Mouse (Mus musculus) heart, embryonic 13.5 days (tissue): Measurements from ENCODE around the gene Iqca. TPM values are rescaled to one million over a fixed set of nuclear protein-coding genes. Genes with fewer than 3 reads are reported as not detected.

Experiments
- ATAC-seq: fragments of 200-750 bp; cut with Nextera tagmentation; 2 replicates; pipeline ENCODE4 v1.8.0; 2017; ENCODE audit warnings: moderate TSS enrichment; ENCODE audit not compliant: insufficient number of reproducible peaks, low FRiP score, low TSS enrichment; ENCODE audit errors: extremely low read depth
- H3K27ac ChIP-seq: fragments of 300-500 bp; sonication (generic); replicated peaks from 2 replicates; pipeline ENCODE4 v1.5.1; 2015; ENCODE audit warnings: moderate library complexity, mild to moderate bottlenecking, inconsistent platforms
- H3K27me3 ChIP-seq: fragments of 300-500 bp; sonication (generic); replicated peaks from 2 replicates; pipeline ENCODE4 v1.6.1; 2015; ENCODE audit warnings: mild to moderate bottlenecking, inconsistent platforms
- H3K36me3 ChIP-seq: fragments of 300-500 bp; sonication (generic); 2 replicates; pipeline ENCODE4 v1.6.1; 2015; ENCODE audit warnings: mild to moderate bottlenecking, inconsistent platforms
- H3K4me1 ChIP-seq: fragments of 300-500 bp; sonication (generic); 2 replicates; pipeline ENCODE4 v1.6.1; 2015; ENCODE audit warnings: inconsistent platforms
- H3K4me2 ChIP-seq: fragments of 300-500 bp; sonication (generic); 2 replicates; pipeline ENCODE4 v1.6.1; 2015; ENCODE audit warnings: inconsistent platforms, mild to moderate bottlenecking, moderate library complexity
- H3K4me3 ChIP-seq: fragments of 300-500 bp; sonication (generic); 2 replicates; pipeline ENCODE4 v1.5.1; 2015; ENCODE audit warnings: moderate library complexity, mild to moderate bottlenecking, inconsistent platforms
- H3K9ac ChIP-seq: fragments of 300-500 bp; sonication (generic); 2 replicates; pipeline ENCODE4 v1.6.1; 2015; ENCODE audit warnings: inconsistent platforms, mild to moderate bottlenecking, moderate library complexity
- H3K9me3 ChIP-seq: fragments of 300-500 bp; sonication (generic); 2 replicates; pipeline ENCODE4 v1.6.1; 2016; ENCODE audit warnings: inconsistent platforms
- WGBS: fragments of 180-500 bp; shearing (Covaris S2); methylation state at CpG from one replicate; pipeline ENCODE4 v1.1.7; 2015; ENCODE audit warnings: mixed read lengths; 5-methylcytosine and 5-hydroxymethylcytosine counted together
- polyA plus RNA-seq: library from polyadenylated mRNA; unstranded; fragments of >200 nt; fragmentation: Nextera tagmentation; extraction: Ambion mirVana; gene quantifications from 2 replicates; pipeline ENCODE4 v1.2.1, GENCODE M21; 2015

The Iqca gene
- polyA plus RNA-seq, 1 experiment from 2014 or later, result 0.33 TPM

DNA sequence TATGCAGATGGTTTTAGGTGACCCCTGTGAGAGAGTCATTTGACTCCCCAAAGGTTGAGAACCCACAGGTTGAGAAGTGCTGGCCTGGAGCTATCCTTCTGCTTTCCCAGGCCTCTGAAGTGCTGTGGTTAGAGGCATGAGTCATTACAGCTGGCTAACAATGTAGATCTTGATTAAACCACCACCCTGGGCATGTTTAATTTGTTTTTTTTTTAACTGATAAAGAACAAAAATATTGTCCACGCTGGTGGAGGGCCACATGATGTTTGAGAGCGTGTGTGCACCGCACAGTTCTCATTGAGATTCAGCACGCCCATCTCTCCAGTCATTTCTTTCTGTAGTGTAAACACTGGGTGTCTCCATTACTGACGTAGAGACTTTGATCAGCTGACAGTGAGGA lies 24.8 kb upstream of the Iqca start:
- Histone ChIP-seq H3K27me3 (peaks cover 23% of the 10 kb centered on the region; the same call in 1 of the 2 replicates), H3K9ac (no peak overlapping the region)
- 55% methylated on average over 5 of the region's 5 CpGs for WGBS

GRCm38 (mm10) chr1:90177565-90177964 lies 24.4 kb upstream of the Iqca start:
- no peak overlapping the region for H3K4me3 ChIP-seq
- no peak overlapping the region for H3K9ac ChIP-seq
- no peak overlapping the region for H3K4me2 ChIP-seq
- H3K36me3 ChIP-seq, result no peaks in the 10 kb centered on the region
- ATAC-seq, result no peak
- H3K27ac ChIP-seq, result no peak overlapping the region
- peaks cover 23% of the 10 kb centered on the region; the same call in 1 of the 2 replicates for H3K27me3 ChIP-seq
- no peaks in the 10 kb centered on the region for H3K9me3 ChIP-seq
- peaks cover 10% of the 10 kb centered on the region for H3K4me1 ChIP-seq

More for the DNA sequence above, 24.8 kb upstream of the Iqca start:
- Histone ChIP-seq H3K27ac (no peak overlapping the region), H3K4me1 (peaks cover 10% of the 10 kb centered on the region), H3K4me3 (no peak overlapping the region), H3K9me3 (no peaks in the 10 kb centered on the region), H3K36me3 (no peaks in the 10 kb centered on the region), H3K4me2 (no peak overlapping the region)
- ATAC-seq, result no peak

DNA sequence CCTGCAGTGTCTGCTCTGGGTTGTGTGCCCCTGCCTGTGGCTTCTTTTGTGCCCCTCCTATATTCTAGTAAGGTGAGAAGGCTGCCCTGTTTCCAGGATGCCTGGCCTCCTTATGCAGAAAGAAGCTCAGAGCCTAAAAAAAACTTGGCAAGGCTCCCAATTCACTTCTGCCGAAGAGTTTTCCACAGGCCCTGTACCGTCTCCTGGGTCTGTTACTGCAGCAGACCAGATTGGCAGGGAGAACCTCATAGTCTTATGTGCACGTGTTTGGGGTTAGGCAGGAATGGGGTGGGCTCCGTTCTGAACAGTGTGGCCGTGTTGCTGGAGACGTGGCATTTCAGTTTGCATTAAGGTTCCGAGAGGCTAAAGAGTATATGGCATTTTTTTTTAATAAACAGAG lies 23.0 kb upstream of the Iqca start:
- H3K27me3 ChIP-seq, result peaks cover 18% of the 10 kb centered on the region; the same call in 1 of the 2 replicates
- no peak overlapping the region for H3K4me2 ChIP-seq
- no peak for ATAC-seq
- no peak overlapping the region for H3K4me3 ChIP-seq
- WGBS, result 37% methylated on average over 7 of the region's 7 CpGs
- no peaks in the 10 kb centered on the region for H3K9me3 ChIP-seq
- H3K4me1 ChIP-seq, result peaks cover 10% of the 10 kb centered on the region
- H3K9ac ChIP-seq, result no peak overlapping the region
- no peak overlapping the region for H3K27ac ChIP-seq
- H3K36me3 ChIP-seq, result no peaks in the 10 kb centered on the region

GRCm38 (mm10) chr1:90174338-90174737 lies 21.1 kb upstream of the Iqca start:
- WGBS, result 61% methylated on average over 8 of the region's 8 CpGs
- H3K4me3 ChIP-seq, result no peak overlapping the region
- no peak overlapping the region for H3K27ac ChIP-seq
- no peak overlapping the region for H3K4me2 ChIP-seq
- no peak overlapping the region for H3K9ac ChIP-seq
- no peak for ATAC-seq
- H3K4me1 ChIP-seq, result peaks cover 10% of the 10 kb centered on the region
- no peaks in the 10 kb centered on the region for H3K9me3 ChIP-seq
- no peaks in the 10 kb centered on the region for H3K36me3 ChIP-seq
- H3K27me3 ChIP-seq, result 0 out of 2 replicates have a peak, but pooled peaks cover 8% of the 10 kb centered on the region

DNA sequence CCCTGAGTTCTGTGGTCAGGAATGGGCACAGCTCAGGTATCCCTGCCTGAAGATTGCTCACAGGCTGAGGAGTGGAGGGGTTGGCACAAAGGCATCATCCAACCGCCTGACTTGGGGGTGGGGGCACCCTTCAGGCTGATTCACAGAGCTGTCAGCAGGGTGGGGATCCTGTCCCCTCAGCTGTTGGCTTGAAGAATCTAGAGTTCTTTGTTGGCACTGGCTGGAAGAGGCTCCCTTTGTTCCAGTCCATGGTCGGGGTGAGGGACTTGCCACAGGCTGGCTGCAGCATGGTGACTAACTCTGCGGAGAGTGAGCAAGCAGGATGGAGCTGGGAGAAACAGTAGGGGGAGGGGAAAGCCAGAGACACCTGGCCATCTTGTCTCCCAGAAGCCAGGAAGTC lies 11.1 kb upstream of the Iqca start:
- Histone ChIP-seq H3K4me1 (0 out of 2 replicates have a peak, but pooled peaks cover 5% of the 10 kb centered on the region), H3K27me3 (peaks cover 41% of the 10 kb centered on the region), H3K9ac (no peak overlapping the region), H3K27ac (no peak overlapping the region), H3K9me3 (no peaks in the 10 kb centered on the region), H3K36me3 (no peaks in the 10 kb centered on the region), H3K4me2 (no peak overlapping the region), H3K4me3 (no peak overlapping the region)
- WGBS, result 50% methylated on average over 3 of the region's 3 CpGs
- no peak for ATAC-seq

DNA sequence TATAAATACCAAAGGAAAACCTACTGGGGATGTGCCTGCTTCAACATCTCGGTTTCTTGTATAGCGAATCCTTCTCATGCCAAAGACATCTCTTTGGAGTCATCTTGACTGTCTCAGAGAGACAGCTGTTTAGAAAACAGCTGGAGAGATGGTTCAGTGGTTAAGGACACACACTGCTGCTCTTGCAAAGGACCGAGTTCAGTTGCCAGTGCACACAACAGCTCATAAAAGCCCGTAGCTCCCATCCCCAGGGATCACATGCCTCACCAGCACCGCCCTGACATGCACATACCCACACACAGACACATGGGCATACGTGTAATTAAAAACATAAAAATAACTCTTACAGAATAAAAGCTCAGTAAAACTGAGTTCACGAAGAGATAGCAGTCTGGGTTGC lies 10.0 kb upstream of the Iqca start:
- no peak for ATAC-seq
- H3K36me3 ChIP-seq, result no peaks in the 10 kb centered on the region
- no peak overlapping the region for H3K4me2 ChIP-seq
- no peak overlapping the region for H3K4me3 ChIP-seq
- H3K9ac ChIP-seq, result no peak overlapping the region
- H3K4me1 ChIP-seq, result 0 out of 2 replicates have a peak, but pooled peaks cover 5% of the 10 kb centered on the region
- WGBS, result 71% methylated on average over 7 of the region's 7 CpGs
- H3K27me3 ChIP-seq, result peaks cover 52% of the 10 kb centered on the region
- no peaks in the 10 kb centered on the region for H3K9me3 ChIP-seq
- no peak overlapping the region for H3K27ac ChIP-seq

DNA sequence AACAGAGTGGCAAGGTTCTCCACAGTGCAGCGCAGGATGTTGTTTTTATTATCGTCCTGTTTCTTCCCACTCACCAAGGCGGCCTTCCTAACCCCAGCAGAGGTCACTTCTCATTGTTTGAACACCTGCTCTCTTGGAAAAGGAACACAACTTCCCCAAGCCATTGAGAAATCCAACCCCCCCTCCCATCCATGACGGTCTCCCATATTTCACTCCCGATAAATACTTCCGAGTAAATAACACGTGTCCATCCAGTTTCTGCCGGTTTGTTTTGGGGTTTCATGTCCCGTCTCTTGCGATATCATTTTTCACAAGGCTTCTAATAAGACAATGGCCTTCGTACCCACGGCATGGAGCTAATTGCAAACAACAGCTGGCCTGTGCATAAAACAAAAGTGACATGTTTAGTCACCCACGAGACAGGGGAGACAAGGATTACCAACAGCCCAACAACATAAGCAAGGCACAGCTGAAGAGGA lies 9.2 kb upstream of the Iqca start:
- H3K9me3 ChIP-seq, result no peaks in the 10 kb centered on the region
- H3K9ac ChIP-seq, result no peak overlapping the region
- H3K27me3 ChIP-seq, result peaks cover 59% of the 10 kb centered on the region
- H3K36me3 ChIP-seq, result no peaks in the 10 kb centered on the region
- 77% methylated on average over 13 of the region's 13 CpGs for WGBS
- H3K4me1 ChIP-seq, result peaks cover 6% of the 10 kb centered on the region; the same call in 1 of the 2 replicates
- no peak for ATAC-seq
- H3K4me3 ChIP-seq, result no peak overlapping the region
- no peak overlapping the region for H3K4me2 ChIP-seq
- no peak overlapping the region for H3K27ac ChIP-seq

- Histone ChIP-seq H3K36me3 (no peaks in the 10 kb centered on the region), H3K9me3 (no peaks in the 10 kb centered on the region), H3K4me1 (peaks cover 14% of the 10 kb centered on the region), H3K4me3 (no peak overlapping the region), H3K27me3 (peaks cover 64% of the 10 kb centered on the region), H3K27ac (no peak overlapping the region), H3K4me2 (no peak overlapping the region), H3K9ac (no peak overlapping the region)
- ATAC-seq, result no peak
- 67% methylated on average over 6 of the region's 6 CpGs for WGBS
Observed at GRCm38 (mm10) chr1:90161623-90162022, 8.4 kb upstream of the Iqca start.

DNA sequence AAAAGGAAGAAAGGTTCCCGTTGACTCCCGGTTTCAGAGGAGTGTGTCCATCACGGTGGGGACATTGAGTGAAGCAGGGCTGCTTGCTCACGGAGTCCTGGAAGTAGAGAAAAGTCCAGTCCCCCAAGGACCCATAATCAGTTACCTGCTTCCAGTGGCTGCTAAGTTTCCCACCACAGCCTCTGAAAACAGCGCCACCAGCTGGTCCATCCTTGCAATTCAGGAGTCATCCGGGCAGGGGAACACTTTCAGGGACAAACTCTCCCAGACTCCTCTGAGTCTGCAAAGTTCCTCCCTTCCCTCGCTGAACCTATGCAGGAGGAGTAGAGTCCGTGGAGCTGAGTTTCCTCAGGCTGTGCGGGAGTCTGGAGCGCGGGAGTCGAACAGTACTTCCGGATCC lies 6.7 kb upstream of the Iqca start:
- Histone ChIP-seq H3K9ac (0 out of 2 replicates have a peak overlapping the region, but pooled peaks have one; percentile 10), H3K4me3 (peak overlapping the region; percentile 13; the same call in 1 of the 2 replicates), H3K4me1 (peaks cover 17% of the 10 kb centered on the region), H3K27me3 (peaks cover 74% of the 10 kb centered on the region), H3K4me2 (peak overlapping the region; percentile 44), H3K36me3 (no peaks in the 10 kb centered on the region), H3K27ac (no peak overlapping the region), H3K9me3 (no peaks in the 10 kb centered on the region)
- WGBS, result 31% methylated on average over 13 of the region's 13 CpGs
- no peak for ATAC-seq

DNA sequence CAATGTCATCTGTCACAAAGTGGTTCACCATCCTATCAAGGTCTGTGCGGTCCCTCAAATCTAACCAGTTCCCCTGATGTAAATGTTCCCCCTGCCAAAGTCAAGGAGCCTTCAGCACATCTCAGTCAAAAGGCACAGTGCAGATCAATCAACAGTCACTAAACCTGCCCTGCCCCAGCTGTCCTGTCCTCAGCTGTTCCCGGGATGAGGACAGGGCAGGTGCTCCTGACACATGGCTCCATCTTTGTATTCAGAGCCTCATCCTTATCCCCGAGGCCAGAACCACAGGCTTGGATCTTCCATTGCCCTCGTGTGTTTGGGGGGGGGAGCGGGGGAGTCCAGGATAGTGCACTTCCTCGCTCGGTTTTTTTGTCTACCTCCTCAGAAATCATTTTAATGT lies 3.4 kb upstream of the Iqca start:
- no peak for ATAC-seq
- H3K4me3 ChIP-seq, result no peak overlapping the region
- 39% methylated on average over 7 of the region's 7 CpGs for WGBS
- H3K9me3 ChIP-seq, result no peaks in the 10 kb centered on the region
- 0 out of 2 replicates have a peak overlapping the region, but pooled peaks have one; percentile 5 for H3K4me2 ChIP-seq
- peaks cover 36% of the 10 kb centered on the region for H3K4me1 ChIP-seq
- no peak overlapping the region for H3K9ac ChIP-seq
- H3K27ac ChIP-seq, result no peak overlapping the region
- H3K27me3 ChIP-seq, result peaks cover 93% of the 10 kb centered on the region
- H3K36me3 ChIP-seq, result no peaks in the 10 kb centered on the region

DNA sequence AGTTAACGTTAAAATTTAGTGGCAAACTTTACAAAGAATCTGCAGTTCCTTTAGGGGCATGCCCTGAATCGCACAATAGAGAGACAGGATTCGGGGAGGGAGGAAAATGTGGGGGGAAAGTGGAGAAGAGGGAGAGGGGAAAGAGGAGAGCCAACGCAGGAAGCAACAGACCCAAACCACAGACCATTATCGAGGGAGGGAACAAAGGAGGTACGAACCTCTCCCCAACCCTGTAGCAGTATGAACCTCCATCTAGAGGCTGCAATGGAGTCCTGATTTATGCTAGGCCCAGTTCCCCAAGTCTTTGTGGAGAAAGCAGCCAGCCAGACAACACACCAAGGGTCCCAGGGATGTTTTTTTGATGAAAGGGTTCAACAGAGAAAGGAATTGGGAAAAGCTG lies 586 bp upstream of the Iqca start:
- peak overlapping the region; percentile 45 for H3K27ac ChIP-seq

GRCm38 (mm10) chr1:90139729-90140128 lies 13.5 kb downstream of the Iqca start:
- Histone ChIP-seq H3K36me3 (no peaks in the 10 kb centered on the region), H3K27me3 (peaks cover 38% of the 10 kb centered on the region), H3K9me3 (no peaks in the 10 kb centered on the region), H3K27ac (no peak overlapping the region), H3K4me2 (no peak overlapping the region), H3K4me1 (no peaks in the 10 kb centered on the region), H3K9ac (no peak overlapping the region), H3K4me3 (no peak overlapping the region)
- ATAC-seq, result no peak
- WGBS, result 78% methylated on average over 8 of the region's 8 CpGs

More for the DNA sequence above, 586 bp upstream of the Iqca start:
- Histone ChIP-seq H3K9ac (peak overlapping the region; percentile 41; the same call in 1 of the 2 replicates), H3K4me2 (peak overlapping the region; percentile 62), H3K4me1 (peaks cover 33% of the 10 kb centered on the region), H3K36me3 (no peaks in the 10 kb centered on the region), H3K4me3 (peak overlapping the region; percentile 34), H3K27me3 (peaks cover 86% of the 10 kb centered on the region), H3K9me3 (no peaks in the 10 kb centered on the region)
- no peak for ATAC-seq
- WGBS, result 17% methylated on average over 6 of the region's 6 CpGs
